Mouse (Mus musculus) naive thymus-derived CD4-positive, alpha-beta T cell, adult 2 months (primary cell): ENCODE results near the gene Tst.

Source experiments
- DNase-seq: peaks from one replicate; pipeline ENCODE4 v3.0.0-alpha.2; 2011; ENCODE audit warnings: low read depth

The Tst gene

GRCm38 (mm10) chr15:78405517-78406211, at the start of gene Tst:
Gene Tst, minus strand, starts transcription at chr15:78405907.
- DNase-seq, result peak; percentile 77

- DNase-seq, result no peak
Measured at GRCm38 (mm10) chr15:78455168-78455567, 49.5 kb upstream of the Tst start.

- DNase-seq, result no peak
Measured at GRCm38 (mm10) chr15:78452929-78453328, 47.2 kb upstream of the Tst start.

- no peak for DNase-seq
Measured at GRCm38 (mm10) chr15:78451201-78451600, 45.5 kb upstream of the Tst start.

- no peak for DNase-seq
Measured at GRCm38 (mm10) chr15:78450419-78450768, 44.7 kb upstream of the Tst start.

GRCm38 (mm10) chr15:78449694-78450418, 44.1 kb upstream of the Tst start:
- peak; percentile 79 for DNase-seq

- DNase-seq, result peak; percentile 47
Measured at GRCm38 (mm10) chr15:78449131-78449530, 43.4 kb upstream of the Tst start.

- DNase-seq, result peak; percentile 93
Measured at GRCm38 (mm10) chr15:78447746-78448535, 42.2 kb upstream of the Tst start.

- DNase-seq, result no peak
Measured at GRCm38 (mm10) chr15:78447121-78447520, 41.4 kb upstream of the Tst start.

GRCm38 (mm10) chr15:78443857-78444256, 38.1 kb upstream of the Tst start:
- no peak for DNase-seq

- DNase-seq, result no peak
Measured at GRCm38 (mm10) chr15:78442231-78442630, 36.5 kb upstream of the Tst start.

- DNase-seq, result no peak
Measured at GRCm38 (mm10) chr15:78438973-78439372, 33.3 kb upstream of the Tst start.

GRCm38 (mm10) chr15:78438505-78438904, 32.8 kb upstream of the Tst start:
- no peak for DNase-seq

GRCm38 (mm10) chr15:78438018-78438394, 32.3 kb upstream of the Tst start:
- no peak for DNase-seq

- DNase-seq, result no peak
Measured at GRCm38 (mm10) chr15:78437237-78438017, 31.7 kb upstream of the Tst start.

GRCm38 (mm10) chr15:78436380-78437192, 30.9 kb upstream of the Tst start:
- no peak for DNase-seq

- no peak for DNase-seq
Measured at GRCm38 (mm10) chr15:78435681-78436080, 30.0 kb upstream of the Tst start.

- peak; percentile 40 for DNase-seq
Measured at GRCm38 (mm10) chr15:78434896-78435520, 29.3 kb upstream of the Tst start.

GRCm38 (mm10) chr15:78431541-78432121, 25.9 kb upstream of the Tst start:
- DNase-seq, result no peak

GRCm38 (mm10) chr15:78430874-78431273, 25.2 kb upstream of the Tst start:
- DNase-seq, result no peak
